Mouse (Mus musculus) CH12.LX (cell line): Measurements from ENCODE around the gene Taok1. TPM values are rescaled to one million over a fixed set of nuclear protein-coding genes. Genes with fewer than 3 reads are reported as not detected.

Experiments
- DNase-seq: peaks from one replicate; pipeline ENCODE4 v3.0.0-alpha.2; 2013; ENCODE audit errors: extremely low read depth
- H3K27ac ChIP-seq: 2 replicates; pipeline ENCODE4 v1.5.1; 2012; ENCODE audit warnings: low read depth, mild to moderate bottlenecking, control low read depth, moderate library complexity; ENCODE audit not compliant: insufficient read depth
- H3K27me3 ChIP-seq: replicated peaks from 2 replicates; pipeline ENCODE3; 2012; ENCODE audit warnings: inconsistent platforms
- H3K36me3 ChIP-seq, 2 experiments: replicated peaks in 1 of 2; 2 replicates each; pipeline versions ENCODE3 to v1.6.1; 2012; ENCODE audit warnings: inconsistent platforms in 1 of 2, low read length in 1 of 2, mild to moderate bottlenecking in 1 of 2, mixed read lengths in 1 of 2, moderate library complexity in 1 of 2; ENCODE audit not compliant: control insufficient read depth in 1 of 2, insufficient read depth in 1 of 2
- H3K4me1 ChIP-seq, 2 experiments: 2 replicates each; pipeline ENCODE4 v1.6.1; 2012; ENCODE audit warnings: inconsistent platforms in 1 of 2, moderate library complexity in 1 of 2; ENCODE audit not compliant: insufficient read depth in 2 of 2, control insufficient read depth in 1 of 2
- H3K4me2 ChIP-seq: 2 replicates; pipeline ENCODE4 v1.6.1; 2012; ENCODE audit warnings: low read depth, mild to moderate bottlenecking, control low read depth; ENCODE audit not compliant: poor library complexity, insufficient read depth, severe bottlenecking
- H3K4me3 ChIP-seq, 3 experiments: fragments of 150-350 bp in 1 of 3; sonication (generic) in 1 of 3; replicated peaks in 1 of 3; 2 replicates each; pipeline versions ENCODE3 to v1.5.1; 2011 to 2012; ENCODE audit warnings: low read depth in 2 of 3, low read length in 2 of 3, mild to moderate bottlenecking in 2 of 3, moderate library complexity in 2 of 3, control low read depth in 1 of 3, improper control_type of control experiment in 1 of 3, inconsistent platforms in 1 of 3, mixed read lengths in 1 of 3; ENCODE audit not compliant: poor library complexity in 1 of 3
- H3K79me2 ChIP-seq: replicated peaks from 2 replicates; pipeline ENCODE4 v1.6.1; 2012; ENCODE audit warnings: mild to moderate bottlenecking, moderate library complexity; ENCODE audit not compliant: control insufficient read depth, poor library complexity, insufficient read depth, severe bottlenecking; ENCODE audit errors: extremely low read depth
- H3K9ac ChIP-seq: 2 replicates; pipeline ENCODE4 v1.6.1; 2012; ENCODE audit warnings: low read depth, mild to moderate bottlenecking, control low read depth, moderate library complexity; ENCODE audit not compliant: insufficient read depth
- H3K9me3 ChIP-seq: replicated peaks from 2 replicates; pipeline ENCODE3; 2012; ENCODE audit warnings: low read length, inconsistent platforms, mixed read lengths
- BHLHE40 ChIP-seq: IDR thresholded peaks from 2 replicates; pipeline ENCODE4 v1.6.1; 2011; ENCODE audit warnings: mild to moderate bottlenecking, low read depth, low read length, improper control_type of control experiment
- ELF1 ChIP-seq: IDR thresholded peaks from 2 replicates; pipeline ENCODE4 v1.6.1; 2014; ENCODE audit warnings: low read depth, mild to moderate bottlenecking, inconsistent platforms, low read length, improper control_type of control experiment
- ETS1 ChIP-seq: conservative IDR thresholded peaks from 2 replicates; pipeline ENCODE4 v1.6.1; 2012; ENCODE audit warnings: low read depth, mild to moderate bottlenecking, inconsistent platforms, low read length, improper control_type of control experiment, moderate library complexity
- HCFC1 ChIP-seq: IDR thresholded peaks from 2 replicates; pipeline ENCODE4 v1.6.1; 2012; ENCODE audit warnings: low read depth, mild to moderate bottlenecking, inconsistent platforms, low read length, improper control_type of control experiment
- IRF4 ChIP-seq: IDR thresholded peaks from 2 replicates; pipeline ENCODE4 v1.6.1; 2014; ENCODE audit warnings: low read depth, mild to moderate bottlenecking, inconsistent platforms, low read length, improper control_type of control experiment
- JUN ChIP-seq: IDR thresholded peaks from 2 replicates; pipeline ENCODE4 v1.6.1; 2011; ENCODE audit warnings: low read depth, mild to moderate bottlenecking, low read length, improper control_type of control experiment, moderate library complexity; ENCODE audit not compliant: insufficient read depth
- MAX ChIP-seq: IDR thresholded peaks from 2 replicates; pipeline ENCODE4 v1.6.1; 2011; ENCODE audit warnings: low read length, improper control_type of control experiment
- MYC ChIP-seq: IDR thresholded peaks from 2 replicates; pipeline ENCODE4 v1.6.1; 2011; ENCODE audit warnings: low read depth, mild to moderate bottlenecking, improper control_type of control experiment, low read length
- POLR2A ChIP-seq: IDR thresholded peaks from 2 replicates; pipeline ENCODE4 v1.6.1; 2011; ENCODE audit warnings: low read depth, mild to moderate bottlenecking, improper control_type of control experiment, low read length
- POLR2AphosphoS2 ChIP-seq: IDR thresholded peaks from 2 replicates; pipeline ENCODE4 v1.6.1; 2011; ENCODE audit warnings: low read depth, low read length, improper control_type of control experiment
- RAD21 ChIP-seq: IDR thresholded peaks from 2 replicates; pipeline ENCODE4 v1.6.1; 2011; ENCODE audit warnings: low read depth, mild to moderate bottlenecking, low read length, improper control_type of control experiment, moderate library complexity
- UBTF ChIP-seq: IDR thresholded peaks from 2 replicates; pipeline ENCODE4 v1.6.1; 2012; ENCODE audit warnings: low read depth, mild to moderate bottlenecking, inconsistent platforms, low read length, improper control_type of control experiment, moderate library complexity
- USF1 ChIP-seq: IDR thresholded peaks from 2 replicates; pipeline ENCODE4 v1.6.1; 2014; ENCODE audit warnings: low read depth, mild to moderate bottlenecking, inconsistent platforms, low read length, improper control_type of control experiment
- ZC3H11A ChIP-seq: IDR thresholded peaks from 2 replicates; pipeline ENCODE4 v1.6.1; 2012; ENCODE audit warnings: low read depth, mild to moderate bottlenecking, inconsistent platforms, low read length, improper control_type of control experiment
- ZKSCAN1 ChIP-seq: IDR thresholded peaks from 2 replicates; pipeline ENCODE4 v1.6.1; 2012; ENCODE audit warnings: low read depth, inconsistent platforms, low read length, improper control_type of control experiment, borderline replicate concordance
- ZNF384 ChIP-seq: IDR thresholded peaks from 2 replicates; pipeline ENCODE4 v1.6.1; 2012; ENCODE audit warnings: low read depth, low read length, improper control_type of control experiment, inconsistent platforms
- dilution Hi-C: fragments of 300-500 bp; cut with MboI; formaldehyde crosslinking; loops from 2 replicates; pipeline ENCODE4 v1.14.3; 2020; ENCODE audit warnings: low sequenced_read_pairs; ENCODE audit not compliant: extremely low pct_unique_long_range_greater_than_20kb, extremely low pct_ligation_motif_present
- in situ Hi-C: fragments of 300-500 bp; cut with MboI; formaldehyde crosslinking; loops from 3 replicates; pipeline ENCODE4 v1.14.3; 2019; ENCODE audit warnings: low sequenced_read_pairs, low pct_ligation_motif_present, low pct_unique_long_range_greater_than_20kb, mixed read lengths
- polyA plus RNA-seq: library from polyadenylated mRNA; unstranded; fragments of >175 nt; gene quantifications from 2 replicates; pipeline ENCODE4 v1.2.1, GENCODE M21; 2012; ENCODE audit warnings: low read depth; ENCODE audit not compliant: insufficient read length
- total RNA-seq, 2 experiments: library from RNA; depleted of rRNA; stranded (reverse); fragments of 300-350 nt in 1 of 2; fragments of >200 nt in 1 of 2; gene quantifications; 2 replicates each; pipeline ENCODE4 v1.2.3; 2012 to 2014

The Taok1 gene
- total and polyA plus RNA-seq, 3 experiments, result 8.9 to 13.7 (median 11.6) TPM

GRCm38 (mm10) chr11:77652484-77652883 lies 44.9 kb upstream of the Taok1 start:
- no peaks in the 10 kb centered on the region for H3K9me3 ChIP-seq
- peaks cover 0 to 10% of the 10 kb centered on the region in 2 experiments; a peak in 2 of 4 replicates for H3K4me1 ChIP-seq
- no peaks in the 10 kb centered on the region for H3K36me3 ChIP-seq
- in situ Hi-C loops (no loop called here), dilution Hi-C loops (no loop called here)
- TF ChIP-seq ZNF384 (peak; percentile 50), POLR2AphosphoS2 (no peak)
- no peak for DNase-seq
- no peak overlapping the region for H3K4me2 ChIP-seq
- H3K9ac ChIP-seq, result no peak overlapping the region
- H3K27ac ChIP-seq, result no peak overlapping the region
- H3K4me3 ChIP-seq, result no peak overlapping the region
- no peaks in the 10 kb centered on the region for H3K79me2 ChIP-seq
- no peaks in the 10 kb centered on the region for H3K27me3 ChIP-seq

DNA sequence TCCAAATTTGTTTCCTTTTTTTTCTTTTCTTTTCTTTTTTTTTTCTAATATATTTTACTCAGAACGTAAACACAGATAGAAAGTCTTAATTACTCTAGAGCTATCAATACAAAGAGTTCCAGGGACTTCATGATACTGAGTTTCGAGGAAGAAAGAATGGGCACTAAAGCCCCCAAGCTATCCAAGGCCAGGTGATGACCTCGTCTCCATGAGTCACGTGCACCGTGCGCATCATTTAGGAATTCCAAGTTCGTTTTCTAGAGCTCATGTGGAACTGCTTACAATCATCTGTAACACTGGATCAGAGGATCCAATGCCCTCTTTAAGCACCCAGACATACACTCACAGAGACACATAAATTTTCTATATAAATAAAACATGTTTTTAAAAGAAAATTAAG lies 41.3 kb upstream of the Taok1 start:
- in situ Hi-C loops, result loop anchor here (25.0 kb wide), 1 partner anchor 537 kb away; no protein-coding TSS in a partner anchor
- no peaks in the 10 kb centered on the region for H3K9me3 ChIP-seq

DNA sequence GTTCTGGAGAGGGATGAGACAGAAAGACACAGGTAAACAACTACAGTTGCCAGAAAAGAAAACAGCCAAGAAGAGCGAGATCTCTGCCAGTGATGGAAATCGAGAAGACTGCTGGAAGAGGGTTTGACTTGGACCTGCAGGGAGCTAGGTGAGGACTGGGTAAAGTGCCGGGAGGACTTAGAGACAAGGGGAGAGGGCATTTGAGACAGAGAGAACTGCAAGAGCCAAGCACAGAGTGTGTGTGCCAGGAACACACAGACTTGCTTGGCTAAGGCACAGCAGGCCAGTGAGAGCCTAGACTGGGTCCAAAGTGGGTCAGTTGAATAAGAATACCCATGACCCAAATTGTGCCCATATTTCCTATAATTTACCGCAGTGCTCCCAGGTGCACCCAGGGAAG lies 37.9 kb upstream of the Taok1 start:
- H3K4me2 ChIP-seq, result no peak overlapping the region
- TF ChIP-seq ZC3H11A (no peak), HCFC1 (no peak), UBTF (no peak), BHLHE40 (no peak), POLR2A (no peak), ZKSCAN1 (no peak)
- dilution Hi-C loops, result no loop called here
- H3K9ac ChIP-seq, result no peak overlapping the region
- H3K4me1 ChIP-seq, result peaks cover 0 to 10% of the 10 kb centered on the region in 2 experiments; a peak in 2 of 4 replicates
- H3K36me3 ChIP-seq, result no peaks in the 10 kb centered on the region
- no peaks in the 10 kb centered on the region for H3K9me3 ChIP-seq
- no peak for DNase-seq
- no peaks in the 10 kb centered on the region for H3K79me2 ChIP-seq
- in situ Hi-C loops, result loop anchor here (25.0 kb wide), 1 partner anchor 533 kb away; no protein-coding TSS in a partner anchor
- H3K27me3 ChIP-seq, result peaks cover 12% of the 10 kb centered on the region
- no peak overlapping the region for H3K4me3 ChIP-seq
- no peak overlapping the region for H3K27ac ChIP-seq

More for the DNA sequence above, 41.3 kb upstream of the Taok1 start:
- H3K4me3 ChIP-seq, result no peak overlapping the region
- no peak overlapping the region for H3K9ac ChIP-seq
- no peaks in the 10 kb centered on the region for H3K36me3 ChIP-seq
- peaks cover 0 to 10% of the 10 kb centered on the region in 2 experiments; a peak in 2 of 4 replicates for H3K4me1 ChIP-seq
- no peak overlapping the region for H3K4me2 ChIP-seq
- no peaks in the 10 kb centered on the region for H3K79me2 ChIP-seq
- peaks cover 12% of the 10 kb centered on the region for H3K27me3 ChIP-seq
- DNase-seq, result no peak
- dilution Hi-C loops, result no loop called here
- H3K27ac ChIP-seq, result no peak overlapping the region
- TF ChIP-seq HCFC1, result no peak
- no peak for TF ChIP-seq ELF1
- no peak for TF ChIP-seq ZNF384
- TF ChIP-seq JUN, result no peak
- TF ChIP-seq ETS1, result no peak
- no peak for TF ChIP-seq POLR2AphosphoS2
- no peak for TF ChIP-seq MAX
- no peak for TF ChIP-seq IRF4
- TF ChIP-seq MYC, result no peak
- no peak for TF ChIP-seq RAD21
- TF ChIP-seq USF1, result no peak
